Mouse (Mus musculus) limb, embryonic 13.5 days (tissue): ENCODE data around the gene Htra3. TPM values are rescaled to one million over a fixed set of nuclear protein-coding genes. Genes with fewer than 3 reads are reported as not detected.

Source experiments
- ATAC-seq: fragments of 200-750 bp; cut with Nextera tagmentation; 2 replicates; pipeline ENCODE4 v1.8.0; 2017; ENCODE audit warnings: low read depth, moderate number of reproducible peaks, moderate TSS enrichment; ENCODE audit not compliant: low FRiP score
- H3K27ac ChIP-seq: fragments of 300-500 bp; sonication (generic); 2 replicates; pipeline ENCODE4 v1.5.1; 2015; ENCODE audit warnings: inconsistent platforms, mild to moderate bottlenecking, moderate library complexity
- H3K27me3 ChIP-seq: fragments of 300-500 bp; sonication (generic); 2 replicates; pipeline ENCODE4 v1.6.1; 2015; ENCODE audit warnings: mild to moderate bottlenecking, inconsistent platforms
- H3K36me3 ChIP-seq: fragments of 300-500 bp; sonication (generic); 2 replicates; pipeline ENCODE4 v1.6.1; 2015; ENCODE audit warnings: inconsistent platforms, mild to moderate bottlenecking, moderate library complexity
- H3K4me1 ChIP-seq: fragments of 300-500 bp; sonication (generic); 2 replicates; pipeline ENCODE4 v1.6.1; 2015; ENCODE audit warnings: inconsistent platforms
- H3K4me2 ChIP-seq: fragments of 300-500 bp; sonication (generic); replicated peaks from 2 replicates; pipeline ENCODE4 v1.6.1; 2015; ENCODE audit warnings: inconsistent platforms, mild to moderate bottlenecking, moderate library complexity
- H3K4me3 ChIP-seq: fragments of 300-500 bp; sonication (generic); 2 replicates; pipeline ENCODE4 v1.5.1; 2015; ENCODE audit warnings: moderate library complexity, mild to moderate bottlenecking, inconsistent platforms
- H3K9ac ChIP-seq: fragments of 300-500 bp; sonication (generic); 2 replicates; pipeline ENCODE4 v1.6.1; 2015; ENCODE audit warnings: mild to moderate bottlenecking, inconsistent platforms
- H3K9me3 ChIP-seq: fragments of 300-500 bp; sonication (generic); 2 replicates; pipeline ENCODE4 v1.6.1; 2016; ENCODE audit warnings: inconsistent platforms
- WGBS: fragments of 180-500 bp; shearing (Covaris S2); methylation state at CpG from one replicate; pipeline ENCODE4 v1.1.7; 2015; 5-methylcytosine and 5-hydroxymethylcytosine counted together
- polyA plus RNA-seq: library from polyadenylated mRNA; unstranded; fragments of >200 nt; fragmentation: Nextera tagmentation; extraction: Ambion mirVana; gene quantifications from 2 replicates; pipeline ENCODE4 v1.2.1, GENCODE M21; 2015

The Htra3 gene
- polyA plus RNA-seq, 1 experiment from 2014 or later = 20.1 TPM

- peaks cover 18% of the 10 kb centered on the region for H3K36me3 ChIP-seq
- H3K4me2 ChIP-seq = no peak overlapping the region
- 92% methylated on average over 5 of the region's 7 CpGs for WGBS
- peak overlapping the region; percentile 79; the same call in 1 of the 2 replicates for H3K27ac ChIP-seq
- ATAC-seq = 0 out of 2 replicates have a peak, but pooled peaks have one; percentile 21
- H3K27me3 ChIP-seq = no peaks in the 10 kb centered on the region
- no peak overlapping the region; the same call in 1 of the 2 replicates for H3K9ac ChIP-seq
- no peak overlapping the region for H3K4me3 ChIP-seq
- no peaks in the 10 kb centered on the region for H3K9me3 ChIP-seq
- H3K4me1 ChIP-seq = peaks cover 52% of the 10 kb centered on the region
Measured at GRCm38 (mm10) chr5:35607784-35608183, 71.8 kb downstream of the Htra3 start.

GRCm38 (mm10) chr5:35606800-35607199 lies 72.8 kb downstream of the Htra3 start:
- H3K4me2 ChIP-seq = no peak overlapping the region
- peaks cover 48% of the 10 kb centered on the region for H3K4me1 ChIP-seq
- 87% methylated on average over 7 of the region's 7 CpGs for WGBS
- no peaks in the 10 kb centered on the region for H3K27me3 ChIP-seq
- H3K27ac ChIP-seq = no peak overlapping the region
- no peak overlapping the region for H3K9ac ChIP-seq
- ATAC-seq = no peak
- no peak overlapping the region for H3K4me3 ChIP-seq
- peaks cover 22% of the 10 kb centered on the region for H3K36me3 ChIP-seq
- H3K9me3 ChIP-seq = no peaks in the 10 kb centered on the region

GRCm38 (mm10) chr5:35605355-35605754 lies 74.2 kb downstream of the Htra3 start:
- ATAC-seq = no peak
- no peak overlapping the region for H3K4me2 ChIP-seq
- peaks cover 35% of the 10 kb centered on the region for H3K4me1 ChIP-seq
- no peaks in the 10 kb centered on the region for H3K9me3 ChIP-seq
- H3K9ac ChIP-seq = no peak overlapping the region
- peaks cover 34% of the 10 kb centered on the region for H3K36me3 ChIP-seq
- 78% methylated on average over 7 of the region's 7 CpGs for WGBS
- no peaks in the 10 kb centered on the region for H3K27me3 ChIP-seq
- H3K4me3 ChIP-seq = no peak overlapping the region
- H3K27ac ChIP-seq = no peak overlapping the region

Other genes starting within 250 kb of the Htra3 start
- gene Cpz, start 154.1 kb downstream of the Htra3 start, polyA plus RNA-seq = 1.6 and 2.1 TPM in 2 replicates
- 7.7 and 9.0 TPM in 2 replicates for gene Trmt44, start 104.7 kb downstream of the Htra3 start, polyA plus RNA-seq
- gene Acox3, start 96.7 kb downstream of the Htra3 start, polyA plus RNA-seq = 11.3 and 12.2 TPM in 2 replicates
- 5.1 and 5.3 TPM in 2 replicates for gene Sh3tc1, start 60.2 kb upstream of the Htra3 start, polyA plus RNA-seq
- gene Ablim2, start 78.1 kb upstream of the Htra3 start, polyA plus RNA-seq = 1.1 and 1.8 TPM in 2 replicates
- gene Afap1, start 213.5 kb upstream of the Htra3 start, polyA plus RNA-seq = 18.7 and 22.1 TPM in 2 replicates